Mouse (Mus musculus) midbrain, embryonic 10.5 days (tissue): ENCODE results near the gene Slc1a3. TPM values are rescaled to one million over a fixed set of nuclear protein-coding genes. Genes with fewer than 3 reads are reported as not detected.

Source experiments
- polyA plus RNA-seq: library from polyadenylated mRNA; unstranded; fragments of >200 nt; fragmentation: Nextera tagmentation; extraction: Ambion mirVana; gene quantifications from 2 replicates; pipeline ENCODE4 v1.2.1, GENCODE M21; 2016

Gene Slc1a3
- polyA plus RNA-seq, 1 experiment from 2014 or later = 23.5 TPM

Other genes with a start within 250 kb of the Slc1a3 start
- not detected in 2 replicates for gene Gm2310, start 190.8 kb downstream of the Slc1a3 start, polyA plus RNA-seq